Mouse (Mus musculus) heart, postnatal 10 days (tissue): ENCODE data around the gene Hmox2. TPM values are rescaled to one million over a fixed set of nuclear protein-coding genes. Genes with fewer than 3 reads are reported as not detected.
"Not testable (repeated sequence)": the region's sequence is repeated elsewhere in the genome, so short reads cannot be mapped to it uniquely, and the experiment has no call there.

Experiments
- DNase-seq, 2 experiments: peaks; one replicate each; pipeline ENCODE4 v3.0.0; 2021
- intact Hi-C: fragments of 180-260 bp; cut with DNase I; formaldehyde crosslinking; loops from one replicate; pipeline ENCODE4 v1.15.1; 2025
- total RNA-seq, 2 experiments: library from RNA; stranded (reverse); gene quantifications; 2 replicates each; pipeline ENCODE4 v1.2.3; 2021

Gene Hmox2
- total RNA-seq, 2 experiments from 2014 or later, result 71.1 to 73.4 TPM

- intact Hi-C loops, result no loop called here
- DNase-seq, result peak in 1 of 2 experiments; percentile 19
Observed at GRCm38 (mm10) chr16:4722128-4722914, 3.8 kb upstream of the Hmox2 start.

DNA sequence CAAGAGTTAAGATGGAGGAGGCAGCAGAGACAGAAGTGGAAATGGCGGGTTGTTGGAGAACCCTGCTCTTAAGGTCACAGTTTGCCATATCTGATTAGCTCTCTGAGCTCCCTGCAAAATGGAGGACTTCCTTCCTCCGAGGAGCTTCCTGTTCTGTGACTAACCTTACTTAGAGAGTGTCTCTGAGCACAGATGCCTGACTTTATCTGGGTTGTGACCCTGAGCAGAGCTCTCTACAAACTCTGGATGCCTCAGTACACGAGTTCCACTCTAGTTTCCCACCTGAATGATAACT lies 3.3 kb upstream of the Hmox2 start:
- no peak for DNase-seq
- intact Hi-C loops, result no loop called here

GRCm38 (mm10) chr16:4725266-4725665 lies 895 bp upstream of the Hmox2 start:
- DNase-seq, result peak in 1 of 2 experiments; percentile 24
- intact Hi-C loops, result loop anchor here (5.0 kb wide), 1 partner anchor 57 kb away; no protein-coding TSS in a partner anchor

DNA sequence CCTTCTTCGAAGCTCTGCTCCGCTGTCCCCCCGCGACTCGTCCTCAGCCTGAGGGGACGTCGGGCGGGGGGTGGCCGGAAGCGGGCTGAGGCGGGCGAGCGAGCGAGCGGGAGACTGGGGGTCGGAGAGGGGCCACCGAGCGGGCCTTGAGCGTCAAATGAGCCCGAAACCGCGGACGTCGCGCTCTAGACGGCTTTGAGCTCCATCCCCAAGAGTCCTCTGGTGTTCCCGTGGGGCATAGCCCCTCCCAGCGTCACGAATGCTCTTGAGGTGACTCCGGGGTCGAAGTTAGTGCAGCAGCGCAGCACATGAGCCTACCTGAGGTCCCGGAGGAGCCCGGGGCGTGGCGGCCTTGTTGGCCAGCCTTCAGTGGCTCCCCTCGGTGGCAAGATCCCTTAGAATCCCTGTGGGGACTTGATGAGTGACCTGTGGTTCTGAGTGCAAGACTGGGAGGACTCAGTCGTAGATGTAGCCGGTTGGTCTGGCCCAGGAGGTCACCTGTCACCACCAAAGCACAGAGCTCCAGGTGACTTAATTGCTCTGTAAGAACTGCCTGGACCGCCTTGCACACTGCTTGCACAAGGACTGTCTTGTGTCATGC lies 467 bp downstream of the Hmox2 start:
- intact Hi-C loops, result loop anchor here (5.0 kb wide), 1 partner anchor 56 kb away; no protein-coding TSS in a partner anchor
- no peak for DNase-seq

DNA sequence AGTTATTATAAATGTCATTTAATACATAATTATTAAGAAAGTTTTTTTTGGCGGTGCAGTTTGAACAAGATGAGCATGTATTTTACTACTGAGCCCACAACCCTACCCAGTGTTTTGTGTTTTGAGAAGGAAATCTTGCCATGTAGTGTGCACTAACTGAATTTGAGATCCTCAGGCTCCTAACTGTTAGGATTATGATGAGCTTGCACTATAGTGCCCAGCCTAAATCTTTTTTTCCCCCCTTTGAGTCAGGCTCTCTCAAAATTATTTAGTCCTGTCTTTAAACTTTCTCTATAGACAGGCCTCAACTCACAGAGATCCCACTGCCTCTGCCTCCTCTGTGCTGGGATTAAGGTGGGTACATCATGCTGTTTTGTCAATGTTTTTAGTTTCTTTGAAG lies 1.4 kb downstream of the Hmox2 start:
- intact Hi-C loops, result loop anchor here (5.0 kb wide), 1 partner anchor 55 kb away; no protein-coding TSS in a partner anchor
- no peak for DNase-seq

- intact Hi-C loops, result loop anchor here (5.0 kb wide), 1 partner anchor 54 kb away; no protein-coding TSS in a partner anchor
- DNase-seq, result peak in 1 of 2 experiments; percentile 23
Observed at GRCm38 (mm10) chr16:4727963-4728362, 1.8 kb downstream of the Hmox2 start.

- DNase-seq, result no peak
- intact Hi-C loops, result loop anchor here (2.0 kb wide), 1 partner anchor 30 kb away; no protein-coding TSS in a partner anchor
Observed at GRCm38 (mm10) chr16:4730776-4731358, 4.7 kb downstream of the Hmox2 start.

GRCm38 (mm10) chr16:4736262-4736661 lies 10.1 kb downstream of the Hmox2 start:
- DNase-seq, result no peak
- intact Hi-C loops, result no loop called here

GRCm38 (mm10) chr16:4739994-4740393 lies 13.8 kb downstream of the Hmox2 start:
- no peak for DNase-seq
- intact Hi-C loops, result no loop called here

- no peak for DNase-seq
- intact Hi-C loops, result no loop called here
Observed at GRCm38 (mm10) chr16:4742186-4742585, 16.0 kb downstream of the Hmox2 start.

DNA sequence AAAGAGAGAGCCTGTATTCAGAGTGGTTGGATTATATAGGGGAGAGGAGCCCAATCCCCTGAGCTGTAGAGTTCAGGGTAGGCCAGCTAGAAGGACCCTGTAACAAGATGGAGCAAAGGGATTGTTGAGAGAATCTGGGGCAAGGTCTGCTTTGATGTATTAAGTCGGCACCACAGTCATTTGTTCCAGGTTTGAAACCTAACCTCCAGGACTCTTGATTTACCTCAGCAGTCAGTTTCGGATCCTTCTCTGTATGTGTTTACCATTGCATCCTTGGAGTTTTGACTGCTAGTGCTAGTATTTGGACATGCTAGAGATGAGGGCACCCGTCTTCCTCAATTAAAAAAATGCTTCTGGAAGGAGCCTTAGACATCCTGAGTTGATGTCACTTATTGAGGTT lies 26.0 kb downstream of the Hmox2 start:
- DNase-seq, result no peak
- intact Hi-C loops, result loop anchor here (5.0 kb wide), 1 partner anchor 35 kb away; the partner anchor contains the start of gene Nmral1

DNA sequence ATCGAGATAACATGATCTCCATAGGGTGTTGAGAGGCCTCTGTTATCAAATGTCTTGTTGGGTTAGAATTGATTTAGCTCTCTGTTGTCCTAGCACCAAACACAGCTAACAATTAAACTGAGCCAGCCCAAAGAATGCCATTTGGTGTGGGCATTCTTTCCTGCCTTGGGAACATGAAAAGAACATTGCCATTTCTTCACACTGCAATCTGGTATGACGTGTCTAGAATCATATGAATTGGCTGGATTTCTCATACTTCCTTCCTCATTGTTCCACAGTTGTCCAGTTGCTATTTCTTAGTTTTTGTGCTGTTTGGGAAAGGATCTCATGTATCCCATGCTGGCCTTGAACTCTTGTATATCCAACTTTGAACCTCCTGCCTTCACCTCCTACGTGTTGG lies 27.9 kb downstream of the Hmox2 start:
- intact Hi-C loops, result loop anchor here (5.0 kb wide), 1 partner anchor 37 kb away; the partner anchor contains the start of gene Nmral1

DNA sequence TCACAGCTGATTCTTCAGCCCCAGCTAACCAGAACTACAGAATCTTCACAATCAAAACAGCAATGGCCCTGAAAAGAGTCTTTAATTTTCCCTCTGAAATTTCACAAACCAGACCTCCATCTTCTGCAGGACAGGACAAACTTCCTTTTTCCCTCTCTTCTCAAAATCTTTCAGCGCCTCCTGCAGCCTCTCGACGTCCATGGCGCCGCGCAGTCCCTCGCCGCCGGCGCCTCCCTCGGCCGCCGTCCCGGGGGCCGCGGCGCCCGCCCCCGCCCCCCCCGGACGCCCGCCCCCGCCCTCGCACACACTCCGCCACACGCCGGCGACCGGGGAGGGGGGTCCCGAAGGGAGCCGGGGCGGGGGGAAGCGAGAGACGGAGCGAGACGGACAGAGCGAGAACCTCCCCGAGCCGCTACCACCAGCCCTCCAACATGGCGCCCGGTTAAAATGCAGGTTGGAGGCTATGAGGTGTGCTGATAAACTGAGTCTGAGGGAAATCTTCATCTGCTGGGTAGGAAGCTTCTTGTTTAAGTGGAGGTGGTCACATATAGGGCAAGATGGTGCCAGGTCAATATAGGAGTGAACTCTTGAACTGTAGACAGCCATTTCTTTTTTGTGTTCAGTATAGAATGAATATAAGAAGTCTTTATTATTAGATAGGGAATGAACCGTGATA lies 30.6 kb downstream of the Hmox2 start:
- DNase-seq, result not testable (repeated sequence)
- intact Hi-C loops, result loop anchor here (5.0 kb wide), 1 partner anchor 69 kb away; no protein-coding TSS in a partner anchor

More for the DNA sequence above, 27.9 kb downstream of the Hmox2 start:
- DNase-seq, result no peak

- intact Hi-C loops, result loop anchor here (2.0 kb wide), 2 partner anchors 28 to 100 kb away; partner anchors contain the start of gene Cdip1
- no peak for DNase-seq
Observed at GRCm38 (mm10) chr16:4762437-4762836, 36.3 kb downstream of the Hmox2 start.

GRCm38 (mm10) chr16:4763276-4763675 lies 37.1 kb downstream of the Hmox2 start:
- intact Hi-C loops, result loop anchor here (2.0 kb wide), 2 partner anchors 28 to 100 kb away; partner anchors contain the start of gene Cdip1
- DNase-seq, result peak; percentile 53 to 62

DNA sequence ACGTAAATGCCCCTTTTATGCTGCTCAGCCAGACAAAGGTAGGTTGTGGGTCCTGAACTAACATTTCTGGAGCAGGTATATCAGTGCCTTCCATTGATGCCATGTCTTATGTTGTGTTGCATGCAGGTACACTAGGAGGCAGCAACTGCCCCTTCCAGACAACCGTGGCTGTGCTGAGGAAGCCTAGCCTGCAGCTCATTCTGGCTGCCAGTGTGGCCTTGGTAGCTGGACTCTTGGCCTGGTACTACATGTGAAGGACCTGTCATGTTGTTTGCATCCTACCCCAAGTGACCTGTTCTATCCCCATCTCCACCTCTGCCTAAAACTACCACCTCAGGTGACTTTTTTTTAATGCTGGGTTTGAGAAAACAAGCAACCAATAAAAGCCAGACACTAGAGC lies 39.7 kb downstream of the Hmox2 start:
- intact Hi-C loops, result no loop called here
- no peak for DNase-seq

DNA sequence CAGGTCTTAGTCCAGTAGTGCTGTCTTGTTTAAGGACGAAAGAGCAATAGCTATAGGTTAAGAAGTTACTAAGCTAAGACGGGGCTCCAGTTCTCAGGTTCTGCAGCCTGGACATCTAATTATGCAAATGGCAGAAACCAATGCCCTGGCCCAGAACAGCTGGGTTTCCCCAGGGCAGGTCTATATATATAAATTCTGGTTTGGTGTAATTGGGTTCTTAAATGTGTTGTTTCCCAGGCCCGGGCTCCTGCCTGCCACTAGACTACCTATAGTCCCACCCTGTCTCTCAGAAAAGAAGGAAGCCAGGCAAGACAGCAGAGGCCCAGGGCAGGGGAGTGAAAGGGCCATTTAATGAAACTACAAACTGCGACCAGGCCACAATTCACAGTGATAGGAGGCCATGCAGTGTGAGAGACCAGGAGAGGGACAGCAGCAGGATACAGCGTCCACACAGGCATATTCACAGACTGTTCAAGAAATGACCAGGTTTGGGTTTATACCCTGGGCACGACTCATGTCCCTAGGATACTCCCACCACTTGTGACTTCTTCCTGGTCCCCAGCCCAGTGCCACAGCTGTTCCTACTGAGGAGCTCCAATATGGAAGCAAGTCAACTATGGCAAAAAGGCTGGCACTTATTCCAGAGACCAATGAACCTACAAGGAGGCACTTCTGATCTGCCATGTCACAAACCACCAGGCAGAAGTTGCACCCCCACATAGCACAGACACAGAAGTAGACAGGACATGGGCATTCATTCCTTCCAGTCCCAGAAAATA lies 41.0 kb downstream of the Hmox2 start:
- no peak for DNase-seq
- intact Hi-C loops, result no loop called here

- intact Hi-C loops, result no loop called here
- DNase-seq, result no peak
Observed at GRCm38 (mm10) chr16:4768719-4769118, 42.6 kb downstream of the Hmox2 start.

GRCm38 (mm10) chr16:4773289-4773970 lies 47.3 kb downstream of the Hmox2 start:
- peak; percentile 40 to 44 for DNase-seq
- intact Hi-C loops, result no loop called here
